Mouse (Mus musculus) c-Kit-positive CD71-negative TER-119-negative erythroid progenitor cells, embryonic 14.5 days (primary cell): ENCODE data around the gene Ky.

ENCODE experiments used
- DNase-seq: peaks from one replicate; pipeline ENCODE4 v3.0.0-alpha.2; 2013; ENCODE audit warnings: low read depth

The Ky gene

DNA sequence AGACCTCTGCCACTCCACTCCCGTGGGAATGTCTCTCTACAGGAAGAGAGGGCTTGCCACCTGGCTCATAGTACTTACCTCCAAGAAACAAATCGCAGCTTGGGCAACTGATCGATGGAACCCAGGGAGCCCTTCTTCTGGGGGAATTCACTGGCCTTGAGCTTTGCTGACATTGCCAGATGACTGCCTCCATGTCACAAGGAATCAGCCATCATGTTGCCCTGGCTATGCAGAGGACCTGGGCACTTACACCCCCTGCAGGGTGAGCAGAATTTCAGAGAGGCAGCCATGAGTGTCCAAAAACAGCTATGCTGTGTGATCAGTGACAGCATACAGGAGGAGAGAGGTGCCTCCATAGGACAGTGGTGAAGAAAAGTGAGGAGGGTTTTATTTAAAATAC, 48.2 kb downstream of the Ky start:
- no peak for DNase-seq

DNA sequence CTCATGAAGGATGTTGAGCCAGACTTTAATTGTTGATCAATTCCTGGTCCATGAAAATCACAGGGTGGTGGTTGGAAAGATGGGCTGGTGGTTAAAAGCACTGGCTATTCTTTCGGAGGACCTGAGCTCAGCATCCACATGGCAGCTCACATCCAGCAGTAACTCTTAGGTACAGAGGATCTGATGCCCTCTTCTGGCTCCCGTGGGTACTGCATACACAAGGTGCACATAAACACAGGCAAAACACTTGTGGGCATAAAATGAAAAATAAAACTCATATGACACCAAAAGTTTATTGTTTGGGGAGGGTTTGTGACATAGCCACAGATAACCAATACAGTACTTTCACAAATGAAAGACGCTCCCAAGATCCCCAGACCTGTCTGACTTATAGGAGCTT, 52.9 kb downstream of the Ky start:
- DNase-seq: no peak

DNA sequence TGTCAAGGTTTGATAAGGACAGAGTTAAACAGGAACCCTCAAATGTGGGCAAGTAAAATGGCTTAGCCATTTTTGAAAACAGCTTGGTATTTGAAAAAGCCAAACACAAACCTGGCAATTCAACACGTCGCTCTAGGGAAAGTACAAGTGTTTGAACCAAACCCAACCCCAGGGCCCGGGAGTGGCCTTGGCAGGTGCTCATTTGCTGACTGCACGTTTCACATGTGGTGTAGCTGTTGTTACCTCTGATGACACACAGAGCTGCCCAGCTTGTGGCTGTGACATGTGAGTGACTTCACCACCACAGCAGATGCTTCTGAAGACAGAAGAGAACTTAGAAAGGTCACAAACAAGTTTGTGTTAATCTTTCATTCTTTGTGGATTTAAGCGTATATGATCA, 67.3 kb downstream of the Ky start:
- no peak for DNase-seq

DNA sequence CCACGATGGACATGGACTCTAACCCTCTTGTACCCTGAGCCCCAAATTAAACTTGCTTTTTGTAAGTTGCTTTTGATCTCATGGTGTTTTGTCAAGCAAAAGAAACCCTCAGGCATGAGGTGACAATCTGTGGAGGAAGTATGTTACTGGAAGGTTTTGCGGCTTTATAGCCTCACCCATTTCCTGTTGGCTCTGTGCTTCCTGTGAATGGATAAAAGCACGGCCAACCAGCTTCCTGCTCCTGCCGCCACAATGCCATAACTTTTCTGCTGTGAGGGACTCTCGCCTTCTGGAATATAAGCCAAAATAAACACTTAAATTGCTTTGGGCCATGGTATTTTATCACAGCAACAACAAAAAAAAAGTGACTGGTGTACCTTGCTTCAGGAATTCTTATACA, 71.9 kb downstream of the Ky start:
- DNase-seq: peak; percentile 6

DNA sequence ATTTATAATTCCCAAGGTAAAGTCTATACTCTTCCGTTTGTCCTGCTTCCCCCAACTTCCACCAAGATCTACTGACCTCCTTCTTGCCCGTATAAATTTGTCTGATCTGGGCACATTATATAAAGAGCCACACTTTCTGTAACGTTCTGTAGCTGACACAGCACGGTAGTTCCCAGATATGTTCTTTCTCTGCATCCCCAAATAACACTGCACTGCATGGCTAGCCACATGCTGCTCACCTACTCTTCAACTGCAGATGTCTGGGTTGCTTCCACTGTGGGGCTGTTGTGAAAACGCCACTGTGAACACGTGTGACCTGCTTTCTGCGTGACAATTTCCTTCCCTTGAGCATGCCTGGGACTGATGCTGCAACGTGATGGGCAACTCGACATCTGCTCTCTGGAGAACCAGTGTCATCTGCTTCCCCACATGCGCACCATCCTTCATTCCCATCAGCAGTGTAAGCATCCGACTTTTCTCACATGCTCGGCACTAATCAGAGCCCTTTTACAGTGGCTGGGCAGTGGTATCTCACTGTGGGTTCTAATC, 76.4 kb downstream of the Ky start:
- DNase-seq: no peak

DNA sequence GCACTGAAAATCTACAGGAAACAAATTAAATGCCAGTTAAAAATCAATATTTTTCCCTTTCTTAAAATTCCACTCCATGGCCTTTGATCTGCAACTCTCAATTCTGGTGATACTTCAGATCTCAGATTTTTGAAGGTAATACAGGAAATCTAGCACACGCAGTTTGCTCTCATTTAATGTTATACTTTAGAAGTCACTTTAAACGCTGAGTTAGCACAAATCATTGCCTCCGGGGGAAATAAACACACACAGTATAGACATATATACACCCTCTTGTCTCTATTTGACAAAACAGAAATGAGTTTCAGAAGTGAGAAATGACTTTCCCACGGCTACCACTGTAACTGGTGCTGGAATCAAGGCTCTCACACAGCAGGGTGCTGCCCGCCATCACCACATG, 81.8 kb downstream of the Ky start:
- DNase-seq: no peak

DNA sequence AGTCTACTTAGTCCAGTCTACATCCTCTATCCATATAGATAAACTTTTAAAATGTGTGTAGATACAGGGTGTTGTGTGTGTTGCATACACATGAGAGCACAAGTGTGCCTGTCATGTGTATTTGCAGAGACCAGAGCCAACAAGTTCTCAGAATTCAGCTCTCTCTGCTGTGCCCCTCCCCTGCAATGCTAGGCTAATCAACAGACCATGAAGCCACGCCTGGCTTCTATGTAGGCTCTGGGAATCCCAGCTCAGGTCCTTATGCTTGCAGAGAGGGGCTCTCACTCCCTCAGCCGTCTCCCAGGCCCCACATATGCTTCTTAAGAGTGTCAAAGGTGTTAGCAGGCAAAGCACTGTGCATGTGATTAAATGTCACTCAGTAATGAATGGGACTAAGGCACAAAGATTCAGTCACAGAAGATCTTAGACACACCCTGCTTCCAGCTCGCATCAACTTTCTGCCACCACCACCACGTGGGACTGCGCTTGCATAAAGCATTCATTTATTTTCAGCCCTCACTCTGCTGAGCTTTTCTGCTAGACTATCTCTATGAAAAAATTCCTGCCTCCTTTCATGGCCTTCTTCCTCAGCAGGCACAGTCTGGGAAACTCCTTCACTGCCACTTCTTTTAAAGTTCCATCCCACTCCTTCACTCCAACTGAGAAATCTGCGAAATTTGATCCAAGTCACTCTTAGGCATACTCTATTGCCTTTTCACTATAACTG, 89.3 kb downstream of the Ky start:
- no peak for DNase-seq
